Mouse (Mus musculus) ES-Bruce4 (cell line): Measurements from ENCODE around the gene Lsm10. TPM values are rescaled to one million over a fixed set of nuclear protein-coding genes. Genes with fewer than 3 reads are reported as not detected.

Experiments
- H3K27ac ChIP-seq: 2 replicates; pipeline ENCODE4 v1.5.1; 2012; ENCODE audit warnings: low read length, inconsistent platforms; ENCODE audit not compliant: insufficient read depth
- H3K27me3 ChIP-seq: 2 replicates; pipeline ENCODE4 v1.6.1; 2012; ENCODE audit warnings: mild to moderate bottlenecking, low read length, inconsistent platforms; ENCODE audit not compliant: control insufficient read depth, poor library complexity, insufficient read depth, severe bottlenecking
- H3K36me3 ChIP-seq: 2 replicates; pipeline ENCODE4 v1.6.1; 2012; ENCODE audit warnings: inconsistent platforms, mild to moderate bottlenecking, low read length, moderate library complexity; ENCODE audit not compliant: control insufficient read depth, poor library complexity, insufficient read depth, severe bottlenecking
- H3K4me1 ChIP-seq: one replicate; pipeline ENCODE4 v1.8.1; 2011; ENCODE audit warnings: low read length; ENCODE audit not compliant: control insufficient read depth, insufficient read depth
- H3K4me3 ChIP-seq: 2 replicates; pipeline ENCODE4 v1.5.1; 2011; ENCODE audit warnings: low read depth, mild to moderate bottlenecking, low read length
- H3K9ac ChIP-seq: 2 replicates; pipeline ENCODE4 v1.6.1; 2012; ENCODE audit warnings: low read depth, mild to moderate bottlenecking, inconsistent platforms; ENCODE audit not compliant: poor library complexity, severe bottlenecking
- H3K9me3 ChIP-seq: replicated peaks from 2 replicates; pipeline ENCODE4 v1.6.1; 2012; ENCODE audit warnings: mild to moderate bottlenecking, low read length, inconsistent platforms; ENCODE audit not compliant: control insufficient read depth, poor library complexity, insufficient read depth, severe bottlenecking
- CTCF ChIP-seq: IDR thresholded peaks from one replicate; pipeline ENCODE4 v1.8.1; 2011; ENCODE audit warnings: low read depth, low read length
- EP300 ChIP-seq: IDR thresholded peaks from 2 replicates; pipeline ENCODE4 v1.6.1; 2011; ENCODE audit warnings: low read depth, low read length; ENCODE audit not compliant: insufficient read depth
- POLR2A ChIP-seq: IDR thresholded peaks from one replicate; pipeline ENCODE4 v1.8.1; 2011; ENCODE audit warnings: low read length; ENCODE audit not compliant: insufficient read depth
- polyA plus RNA-seq: library from polyadenylated mRNA; stranded (reverse); fragments of >200 nt; gene quantifications from 2 replicates; pipeline ENCODE4 v1.2.4, GENCODE M21; 2011; ENCODE audit warnings: low read depth; ENCODE audit not compliant: missing spikeins, insufficient read depth, insufficient read length

The Lsm10 gene
- polyA plus RNA-seq: 25.4 and 28.8 TPM in 2 replicates

DNA sequence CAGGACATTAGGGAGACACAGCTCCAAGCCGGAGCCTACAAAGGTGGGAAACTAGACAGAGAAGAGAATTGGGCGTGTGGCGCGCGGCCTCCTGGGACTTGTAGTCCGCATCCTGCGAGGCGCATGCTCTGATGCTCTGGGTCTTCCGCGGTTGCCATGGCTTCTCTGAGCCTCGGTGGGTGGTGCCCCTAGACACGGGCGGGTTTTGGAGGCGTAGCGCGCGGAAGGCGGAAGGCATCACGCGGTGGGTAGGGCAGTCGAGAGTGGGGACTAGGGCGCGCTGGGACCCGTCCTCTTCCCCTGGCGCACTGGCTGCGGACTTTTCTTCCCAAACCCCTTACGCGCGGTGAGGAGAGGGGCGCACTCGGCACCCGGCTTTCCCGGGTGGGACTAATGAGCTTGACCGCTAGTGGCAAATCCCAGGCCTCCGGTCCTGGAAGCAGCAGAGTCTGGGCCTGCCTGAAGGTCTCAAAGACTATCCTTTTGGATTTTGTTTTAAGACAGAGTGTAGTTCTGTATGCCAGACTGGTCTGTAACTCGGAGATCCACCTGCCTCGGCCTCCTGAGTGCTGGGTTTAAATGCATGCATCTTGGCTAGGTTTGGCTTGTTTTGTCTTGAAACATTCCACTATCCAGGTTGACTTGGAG is at the start of gene Lsm10:
Gene Lsm10 (plus strand): TSS at position 160 of the 648 bp plus-strand sequence.
- no peaks in the 10 kb centered on the region for H3K27me3 ChIP-seq

DNA sequence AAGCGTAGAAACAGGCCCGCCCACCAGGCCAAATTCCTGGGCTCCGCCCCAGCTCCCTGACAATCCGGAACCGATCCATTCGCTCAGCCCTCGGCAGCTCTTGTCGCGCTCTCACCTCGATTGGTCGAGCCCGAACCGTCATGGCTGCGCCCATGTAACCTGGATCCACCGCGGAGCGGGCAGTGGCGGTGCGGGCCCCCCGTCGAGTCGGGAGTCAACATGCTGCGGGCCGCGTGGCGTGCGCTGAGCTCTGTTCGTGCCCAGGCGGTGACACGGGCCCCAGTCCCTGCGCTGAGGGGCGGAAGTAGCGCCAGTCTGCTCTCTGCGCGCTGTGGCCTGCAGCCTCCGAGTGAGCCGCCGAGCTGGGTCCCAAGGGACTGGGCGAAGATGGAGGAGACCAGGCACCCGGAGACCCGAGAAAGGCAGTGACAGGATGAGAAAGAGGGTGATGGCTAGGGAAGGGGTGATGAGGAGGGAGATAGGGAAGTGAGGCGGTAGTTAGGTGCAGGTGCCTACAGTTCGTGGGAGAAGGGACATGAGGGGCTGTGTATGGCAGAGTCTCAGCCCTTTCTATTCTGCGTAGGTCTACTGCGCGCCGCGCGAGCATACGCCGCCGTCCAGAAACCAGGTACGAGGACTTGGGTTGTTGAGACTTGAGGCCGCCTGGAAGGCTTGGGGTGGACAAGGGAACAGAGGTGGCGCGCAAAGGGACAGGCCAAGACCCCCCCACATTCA is 49.4 kb upstream of the Lsm10 start, which contains the start of gene Mrps15:
Gene Mrps15 (plus strand): TSS at position 75 of the 735 bp plus-strand sequence.
- TF ChIP-seq CTCF (no peak), EP300 (peak; percentile 51; the same call in 1 of the 2 replicates), POLR2A (no peak)
- Histone ChIP-seq H3K9me3 (no peaks in the 10 kb centered on the region), H3K36me3 (peaks cover 10% of the 10 kb centered on the region; the same call in 1 of the 2 replicates), H3K9ac (peak within 1 kb of the TSS; percentile 73), H3K4me1 (no peaks in the 10 kb centered on the region), H3K27ac (0 out of 2 replicates have a peak within 1 kb of the TSS, but pooled peaks have one; percentile 10), H3K4me3 (peak within 1 kb of the TSS; percentile 98), H3K27me3 (no peaks in the 10 kb centered on the region)

More for the DNA sequence above, at the start of gene Lsm10:
- H3K4me3 ChIP-seq: peak within 1 kb of the TSS; percentile 47
- H3K4me1 ChIP-seq: peaks cover 4% of the 10 kb centered on the region
- peak; percentile 15 for TF ChIP-seq POLR2A
- no peak for TF ChIP-seq EP300
- peak within 1 kb of the TSS; percentile 36 for H3K9ac ChIP-seq
- peaks cover 4% of the 10 kb centered on the region for H3K36me3 ChIP-seq
- H3K9me3 ChIP-seq: no peaks in the 10 kb centered on the region
- no peak within 1 kb of the TSS for H3K27ac ChIP-seq

DNA sequence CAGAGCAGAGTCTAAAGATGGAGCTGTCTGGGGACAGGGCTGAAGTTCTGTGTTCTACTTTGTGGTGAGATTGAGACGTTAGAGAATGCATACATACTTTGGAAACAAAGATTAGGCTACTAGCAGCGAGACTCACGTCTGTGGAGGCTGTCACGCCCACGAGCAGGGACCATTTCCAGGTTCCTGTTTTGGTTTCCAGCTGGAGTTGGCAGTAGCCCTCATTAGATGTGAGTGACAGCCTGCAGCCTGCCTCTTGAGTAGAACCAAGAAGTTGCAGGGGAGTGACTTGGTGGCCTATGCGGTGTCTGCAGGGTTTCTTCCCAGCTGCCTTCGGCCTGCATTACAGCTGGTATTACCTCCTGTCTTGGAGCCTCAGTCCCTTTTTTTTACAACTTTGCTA is 44.8 kb upstream of the Lsm10 start:
- H3K9ac ChIP-seq: no peak overlapping the region
- H3K27ac ChIP-seq: no peak overlapping the region
- H3K4me1 ChIP-seq: peaks cover 3% of the 10 kb centered on the region
- TF ChIP-seq EP300 (no peak), CTCF (no peak)
- no peaks in the 10 kb centered on the region for H3K27me3 ChIP-seq
- no peaks in the 10 kb centered on the region for H3K9me3 ChIP-seq
- H3K36me3 ChIP-seq: peaks cover 20% of the 10 kb centered on the region
- no peak overlapping the region for H3K4me3 ChIP-seq

DNA sequence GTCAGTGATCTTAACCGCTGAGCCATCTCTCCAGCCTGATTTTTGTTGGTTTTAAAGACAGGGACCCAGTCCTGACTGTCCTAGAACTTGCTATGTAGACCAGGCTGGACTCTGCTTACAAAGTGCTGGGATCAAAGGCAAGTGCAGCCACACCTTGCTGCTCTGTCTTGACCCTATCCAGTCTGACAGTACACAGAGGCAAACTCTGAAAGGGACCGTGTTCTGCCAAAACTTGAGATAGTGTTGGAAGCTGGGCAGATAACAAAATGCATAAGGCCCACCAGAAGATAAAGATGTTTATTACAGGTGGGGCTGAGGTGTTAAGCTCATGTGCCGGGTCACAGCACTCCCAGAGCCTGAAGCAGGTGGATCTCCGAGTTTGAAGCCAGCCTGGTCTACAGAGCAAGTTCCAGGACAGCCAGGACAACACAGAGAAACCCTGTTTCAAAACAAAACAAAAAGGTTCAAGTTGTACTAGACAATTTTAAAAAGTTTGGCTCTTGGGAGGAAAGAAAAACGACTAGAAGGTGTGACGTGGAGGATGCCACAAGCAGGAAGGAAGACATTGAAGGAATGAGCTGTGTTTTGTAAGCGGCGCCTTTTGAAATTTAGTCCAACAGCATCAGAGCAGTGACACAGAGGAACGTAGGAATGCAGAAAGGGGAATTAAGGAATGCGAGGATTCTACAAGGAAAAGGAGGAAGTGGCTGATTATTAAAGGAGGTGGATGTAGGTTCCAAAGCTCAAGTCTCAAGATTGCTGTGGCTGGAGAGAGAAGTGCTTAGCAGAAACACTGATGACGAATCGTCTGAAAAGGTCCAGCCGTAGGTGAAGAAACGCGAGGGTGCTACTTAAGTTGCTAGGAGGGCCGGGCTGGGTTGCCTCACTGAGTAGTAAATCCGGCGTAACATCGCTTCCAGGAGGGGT is 39.0 kb upstream of the Lsm10 start:
- peak overlapping the region; percentile 53 for H3K9ac ChIP-seq
- H3K9me3 ChIP-seq: no peaks in the 10 kb centered on the region
- H3K36me3 ChIP-seq: peaks cover 10% of the 10 kb centered on the region
- H3K27ac ChIP-seq: no peak overlapping the region
- no peak for TF ChIP-seq CTCF
- no peak for TF ChIP-seq EP300
- no peak for TF ChIP-seq POLR2A
- H3K4me1 ChIP-seq: peaks cover 3% of the 10 kb centered on the region
- H3K27me3 ChIP-seq: no peaks in the 10 kb centered on the region
- H3K4me3 ChIP-seq: peak overlapping the region; percentile 75

DNA sequence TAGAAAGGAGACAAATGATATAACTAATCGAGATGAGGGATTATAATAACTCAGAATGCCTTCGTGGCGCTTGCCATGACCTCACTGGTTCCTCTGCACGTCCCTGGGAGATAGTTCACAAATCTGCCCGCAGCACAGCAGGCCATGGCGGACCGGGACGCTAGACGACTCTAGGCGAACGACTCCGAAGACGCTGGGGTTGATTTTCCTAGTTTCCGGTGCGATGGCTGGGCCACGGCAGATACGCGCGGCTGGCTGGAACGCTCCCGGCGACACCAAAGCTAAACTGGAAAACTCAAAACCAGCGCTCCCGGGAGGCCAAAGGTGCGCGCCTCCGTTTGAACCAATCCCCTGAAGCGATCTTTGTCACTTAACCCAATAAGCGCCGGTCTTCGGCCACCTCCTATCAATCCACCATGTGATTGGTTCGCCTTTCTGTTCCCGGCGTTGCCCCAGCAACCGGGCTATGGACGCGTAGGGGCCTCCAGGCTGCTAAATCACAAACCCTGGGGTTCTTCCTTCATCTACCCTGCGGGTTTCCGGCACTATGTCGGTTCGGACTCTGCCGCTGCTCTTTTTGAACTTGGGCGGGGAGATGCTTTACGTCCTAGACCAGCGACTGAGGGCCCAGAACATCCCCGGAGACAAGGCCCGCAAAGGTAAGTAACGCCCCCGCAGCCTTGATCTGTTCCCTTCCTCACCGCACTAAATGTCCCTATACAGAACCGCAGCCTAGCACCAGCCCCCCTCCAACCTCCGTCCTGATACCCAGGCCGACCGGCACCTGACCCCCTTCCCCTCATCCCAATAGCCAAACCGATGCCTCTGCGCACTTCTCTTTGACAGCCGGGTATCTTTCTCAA is 38.1 kb upstream of the Lsm10 start, which contains the start of gene Oscp1:
Gene Oscp1 (plus strand): TSS at position 432 of the 863 bp plus-strand sequence.
- Histone ChIP-seq H3K4me3 (peak within 1 kb of the TSS; percentile 91), H3K27me3 (no peaks in the 10 kb centered on the region), H3K4me1 (no peaks in the 10 kb centered on the region), H3K36me3 (peaks cover 10% of the 10 kb centered on the region), H3K27ac (no peak within 1 kb of the TSS), H3K9ac (peak within 1 kb of the TSS; percentile 53), H3K9me3 (no peaks in the 10 kb centered on the region)
- TF ChIP-seq EP300: no peak
- no peak for TF ChIP-seq CTCF
- no peak for TF ChIP-seq POLR2A
